Mouse (Mus musculus) monocyte, adult 2 months (primary cell): ENCODE measurements around the gene Tlx3.

ENCODE experiments used
- DNase-seq, 2 experiments: peaks; one replicate each; pipeline ENCODE4 v3.0.0; 2022; ENCODE audit warnings: low spot score in 2 of 2, low read depth in 1 of 2

Gene Tlx3

DNA sequence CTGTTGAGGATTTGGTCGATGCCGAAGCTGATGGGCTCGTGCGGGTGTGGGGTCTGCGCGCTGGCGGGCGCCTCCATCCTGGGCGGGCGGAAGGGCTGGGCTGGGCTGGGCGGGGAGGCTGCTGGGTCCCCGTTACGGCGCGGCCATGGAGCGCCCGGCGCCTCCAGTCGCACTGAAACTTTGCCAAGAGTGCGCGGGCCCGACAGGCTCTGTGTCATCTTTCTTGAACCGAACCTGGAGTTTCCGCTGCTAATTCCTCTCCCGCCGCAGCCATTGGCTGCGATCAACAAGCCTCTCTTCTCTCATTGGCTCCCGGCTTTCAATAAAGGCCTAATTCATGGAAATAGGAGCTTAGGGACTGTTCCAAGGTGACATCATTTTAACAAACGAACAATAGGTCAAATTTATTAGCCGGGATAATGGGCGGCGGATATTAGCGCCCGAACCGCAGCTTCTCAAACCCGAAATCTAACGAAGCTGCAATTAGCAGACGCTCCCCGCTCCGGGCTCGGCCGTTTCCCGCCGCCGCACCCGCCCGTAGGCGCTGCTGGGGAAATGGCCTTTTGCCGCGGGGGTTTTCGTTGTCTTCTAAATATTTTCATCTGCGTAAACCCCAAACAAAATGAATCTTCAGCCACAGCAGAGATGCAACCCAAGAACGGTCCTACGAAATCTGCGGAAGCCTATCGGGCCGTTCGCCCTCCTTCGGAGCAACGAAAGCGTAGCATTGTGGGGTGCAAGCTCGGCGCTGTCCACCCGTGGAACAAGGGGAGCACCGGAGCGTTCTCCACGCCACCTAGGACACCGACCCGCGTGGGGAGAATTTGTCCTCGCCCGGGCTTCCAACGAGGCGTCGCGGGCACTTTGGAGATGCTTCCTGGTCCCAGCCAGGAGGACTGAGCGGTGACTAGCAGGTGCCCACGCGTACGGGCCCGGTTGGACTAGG is at the start of gene Tlx3:
TSS of gene Tlx3 (minus strand) at position 207 of the 946 bp plus-strand sequence.
- DNase-seq = no peak

DNA sequence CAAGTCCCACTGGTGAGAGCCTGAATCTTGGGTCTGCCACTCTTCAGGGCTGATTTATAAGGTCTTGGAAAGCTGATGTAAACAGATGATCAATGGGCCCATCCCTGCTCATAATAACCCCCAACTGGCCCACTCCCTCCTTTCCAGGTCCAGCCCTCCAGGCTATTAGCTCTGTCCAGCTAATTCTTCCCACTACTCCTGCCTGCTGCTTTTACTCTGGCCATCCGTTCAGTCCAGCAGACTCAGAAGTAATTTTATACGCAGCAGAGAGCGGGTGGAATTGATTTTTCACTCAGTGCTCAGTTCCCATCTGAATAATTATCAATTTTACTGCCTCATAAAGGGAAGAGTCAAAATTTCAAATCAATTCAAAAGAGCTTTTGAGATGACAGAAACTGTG is 36.9 kb upstream of the Tlx3 start:
- no peak for DNase-seq

DNA sequence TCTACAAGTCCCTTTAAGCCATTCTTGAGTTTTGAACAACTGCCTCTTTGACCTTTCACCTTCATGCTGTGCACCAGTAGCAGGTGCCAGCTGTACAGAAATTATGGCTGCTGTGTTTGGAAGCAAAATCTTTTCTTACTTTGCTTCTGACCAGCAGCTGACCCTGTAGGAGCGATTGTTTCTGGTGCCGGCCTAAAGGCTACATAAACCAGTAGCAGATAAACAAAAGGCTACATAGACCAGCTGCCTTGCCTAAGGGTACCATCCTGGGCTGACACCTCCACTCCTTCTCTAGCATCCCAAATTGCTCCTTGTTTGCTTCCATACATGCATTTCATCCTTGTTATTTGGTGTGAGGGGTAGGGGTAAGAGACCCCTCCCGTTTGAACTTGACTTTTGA is 30.7 kb upstream of the Tlx3 start:
- no peak for DNase-seq

DNA sequence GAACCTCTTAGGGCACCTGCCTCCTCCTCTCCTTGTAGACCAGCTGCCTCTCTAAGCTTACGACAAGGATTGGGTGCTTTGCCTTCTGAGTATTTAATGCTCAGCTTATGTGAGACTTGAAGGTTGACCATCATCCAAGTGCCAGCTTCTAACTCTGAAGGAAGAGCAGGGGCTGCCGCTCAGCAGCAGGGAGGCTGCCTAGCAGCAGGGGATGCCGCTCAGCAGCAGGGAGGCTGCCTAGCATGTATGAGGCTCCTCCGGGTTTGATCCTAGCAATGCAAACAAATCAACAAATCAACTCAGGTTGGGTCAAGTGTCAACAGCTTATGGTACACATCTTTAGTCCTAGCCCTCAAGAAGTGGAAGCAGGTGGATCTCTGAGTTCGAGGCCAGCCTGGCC is 28.7 kb upstream of the Tlx3 start:
- DNase-seq = no peak

DNA sequence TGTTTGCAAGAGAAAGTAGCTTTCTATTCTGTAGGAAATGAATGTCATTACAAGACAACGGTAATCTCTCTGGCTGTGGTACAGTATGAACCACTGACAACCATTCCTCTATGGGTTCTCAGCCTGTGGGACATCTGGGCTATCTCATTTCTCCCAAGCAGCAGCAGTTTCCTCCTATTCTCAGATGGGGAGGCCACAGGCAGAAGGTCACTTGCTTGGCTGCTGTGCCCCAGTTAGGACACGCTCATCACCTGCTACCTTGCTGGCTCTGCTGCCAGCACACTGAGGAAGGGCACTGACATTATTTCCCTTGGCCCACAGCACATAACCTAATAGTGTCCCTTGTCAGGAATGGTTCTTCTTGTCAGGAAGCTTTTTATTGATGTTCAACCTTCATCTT is 24.8 kb upstream of the Tlx3 start:
- DNase-seq = no peak

DNA sequence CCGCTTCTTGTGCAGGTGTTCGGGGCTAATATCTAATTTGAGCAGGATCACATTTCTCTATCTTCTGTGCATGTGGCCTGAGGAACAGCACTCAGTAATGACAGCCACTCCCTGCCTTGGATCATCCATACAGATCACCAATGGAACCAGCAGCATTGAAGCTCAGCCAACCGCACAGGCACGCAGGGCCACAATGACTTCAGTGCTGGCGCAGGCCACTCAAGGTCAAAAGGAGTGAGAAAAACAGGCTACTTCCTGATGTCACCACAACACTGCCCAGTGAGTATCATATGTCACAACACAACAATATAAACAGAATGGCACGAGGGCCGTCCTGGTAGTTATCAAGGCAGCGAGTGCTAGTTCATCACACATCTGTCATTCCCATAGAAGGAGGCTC is 23.1 kb upstream of the Tlx3 start:
- no peak for DNase-seq

DNA sequence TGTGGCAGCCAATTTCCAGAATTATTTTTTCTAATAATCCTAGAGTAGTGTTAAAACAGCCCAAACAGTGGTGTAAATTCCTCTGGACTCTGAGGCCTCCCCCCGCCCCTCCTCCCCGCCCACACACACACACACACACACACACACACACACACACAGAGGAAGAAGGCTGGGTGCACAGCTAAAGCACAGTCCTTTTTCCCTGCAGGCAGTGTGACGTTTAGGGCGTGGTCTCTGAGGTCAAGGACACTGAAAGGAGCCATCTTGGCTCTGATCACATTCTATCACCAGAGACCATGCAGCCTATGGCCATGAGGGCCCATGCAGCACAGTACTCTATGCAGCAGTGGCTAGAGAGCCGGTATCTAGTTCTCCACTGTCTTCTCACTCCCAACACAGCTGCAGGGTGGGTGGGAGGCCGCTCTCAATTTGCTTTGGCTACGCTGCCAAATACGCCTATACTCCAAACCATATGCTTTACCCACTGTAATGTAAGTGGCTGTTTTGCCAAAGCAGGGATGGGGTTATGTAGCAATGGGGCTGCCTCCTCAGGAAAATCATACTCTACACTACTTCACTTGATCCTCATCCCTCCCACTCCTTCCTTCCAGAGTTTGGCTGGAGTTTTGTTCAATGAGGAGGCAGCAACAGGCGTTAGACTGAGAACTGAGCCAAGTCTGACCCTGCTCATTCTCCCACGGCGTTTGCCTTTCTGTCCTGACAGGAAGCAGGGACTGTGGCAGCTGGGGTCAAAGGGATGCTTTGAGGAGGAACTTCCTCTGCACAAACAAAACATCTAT is 18.4 kb upstream of the Tlx3 start:
- no peak for DNase-seq

DNA sequence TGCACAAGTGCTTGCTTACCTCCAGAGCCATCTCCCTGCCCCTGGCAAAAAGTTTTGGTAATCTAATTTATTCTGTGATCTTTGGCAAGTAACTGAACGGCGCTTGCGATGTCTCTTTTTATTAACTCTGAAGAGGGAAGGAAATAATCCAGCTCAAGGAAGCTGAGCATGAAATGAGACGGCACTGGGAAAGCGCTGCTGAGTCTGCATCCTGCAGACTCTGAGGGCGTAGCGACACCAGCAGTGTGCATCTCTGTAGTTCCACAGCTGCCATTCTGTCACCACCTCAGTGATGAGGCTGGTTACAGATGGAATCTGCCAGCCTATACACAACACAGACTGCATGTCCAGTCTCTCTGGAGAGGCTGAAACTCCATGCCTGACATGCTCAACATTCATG is 17.4 kb upstream of the Tlx3 start:
- no peak for DNase-seq

DNA sequence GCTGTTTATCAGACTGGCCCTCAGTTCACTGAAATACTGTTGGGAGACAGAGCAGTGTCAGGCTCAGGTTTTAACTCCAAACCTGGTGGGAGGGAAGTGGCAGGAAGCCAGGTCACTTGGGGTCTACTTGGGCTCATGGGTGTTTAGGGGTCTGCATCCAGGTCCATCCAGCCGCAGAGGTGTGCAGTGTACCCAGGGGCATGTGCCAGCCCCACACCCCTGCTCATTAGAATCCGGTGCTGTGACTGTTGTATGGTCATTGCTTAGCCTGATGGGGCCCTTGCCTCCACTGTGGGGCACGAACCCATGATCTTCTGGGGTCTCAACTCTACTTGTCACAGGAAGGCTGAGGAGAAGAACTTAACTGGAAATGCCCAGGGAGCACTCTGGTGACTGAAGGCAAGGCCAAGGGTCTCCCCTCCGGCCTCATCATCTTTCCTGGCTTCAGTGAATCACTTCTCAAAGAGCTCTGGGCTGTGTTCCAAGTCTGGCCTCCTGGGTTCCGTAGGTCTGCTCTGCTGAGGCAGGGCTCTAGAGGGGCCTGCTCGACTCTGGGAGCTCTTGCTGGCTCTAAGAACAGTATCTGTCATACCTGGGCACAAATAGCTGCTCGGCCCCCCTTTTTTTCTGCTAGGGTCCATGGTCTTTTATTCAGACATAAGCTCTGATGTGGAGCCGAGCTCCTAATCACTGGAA is 14.1 kb upstream of the Tlx3 start:
- no peak for DNase-seq

DNA sequence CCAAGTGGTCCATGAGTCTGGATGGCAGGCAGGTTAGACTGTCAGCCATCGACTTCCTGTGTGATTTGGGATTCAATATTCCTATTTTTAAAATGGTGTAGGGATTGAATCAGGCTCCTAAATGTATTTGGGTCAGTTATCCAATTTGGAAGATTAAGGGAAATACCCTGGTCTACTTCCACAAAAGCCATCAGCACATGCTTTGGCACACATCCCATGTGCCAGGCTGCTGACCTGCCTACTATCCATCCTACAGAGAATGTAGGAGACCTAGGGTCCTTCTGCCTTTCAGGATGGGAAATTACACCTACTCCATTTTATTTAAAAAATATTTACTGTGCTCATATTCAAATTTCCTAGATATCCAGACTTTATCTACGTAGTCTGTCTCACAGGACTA is 4.0 kb upstream of the Tlx3 start:
- DNase-seq = no peak

DNA sequence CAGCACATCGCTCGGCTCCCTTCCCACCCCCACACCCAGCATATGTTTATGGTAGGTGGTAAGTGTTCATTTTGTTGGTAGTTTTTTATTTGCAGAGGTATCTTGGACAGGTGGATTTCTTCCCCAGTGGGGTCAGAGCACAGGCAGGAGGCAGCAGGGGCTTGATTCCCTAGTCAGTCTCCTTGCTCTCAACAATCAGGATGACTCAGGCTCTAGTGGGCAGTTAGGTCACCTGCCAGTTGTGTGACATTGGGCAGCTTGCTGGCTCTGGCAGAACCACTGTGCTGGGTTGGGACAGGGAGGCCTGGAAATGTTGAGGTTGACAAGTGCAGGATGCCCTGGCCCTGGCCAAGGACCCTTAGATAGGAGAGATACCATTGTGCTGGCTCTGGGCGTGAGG is 1.6 kb upstream of the Tlx3 start:
- DNase-seq = no peak

DNA sequence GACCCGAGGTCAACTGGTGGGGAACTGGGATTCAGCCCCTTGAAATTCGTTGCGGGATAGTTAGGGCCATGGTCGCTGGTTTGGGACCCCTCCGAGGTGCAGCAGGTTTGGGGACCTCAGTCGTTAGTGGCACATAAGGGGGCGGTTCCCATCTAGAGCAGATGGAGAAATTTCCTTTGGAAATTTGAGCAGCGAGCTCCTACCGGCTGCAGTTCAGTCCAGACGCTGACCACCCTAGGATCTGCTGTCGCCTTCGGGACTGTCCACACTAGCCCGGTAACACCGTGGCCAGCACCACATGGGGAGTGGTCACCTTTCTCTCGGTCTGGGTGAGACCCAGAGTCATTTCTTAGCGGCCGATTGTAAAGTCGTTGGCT is 928 bp upstream of the Tlx3 start:
- DNase-seq = no peak

DNA sequence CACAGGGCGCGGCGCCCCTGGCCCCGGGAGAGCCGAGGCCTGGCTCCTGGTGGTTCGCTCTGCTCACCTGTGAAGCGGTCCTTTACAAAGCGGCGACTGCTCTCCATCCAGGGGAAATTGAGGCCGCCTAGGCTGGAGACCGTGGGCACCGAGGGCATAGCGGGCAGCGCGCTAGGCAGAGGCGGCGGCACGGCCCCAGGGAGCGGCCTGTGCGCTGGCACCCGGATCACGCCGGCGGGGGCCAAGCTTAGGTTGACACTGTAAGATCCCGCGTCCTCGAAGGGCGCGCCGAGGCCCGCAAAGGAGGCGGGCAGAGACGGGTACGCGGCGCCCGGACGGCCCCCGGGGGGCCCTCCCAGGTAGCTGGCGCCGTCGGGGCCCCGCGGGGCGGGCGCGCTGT is 417 bp downstream of the Tlx3 start:
- DNase-seq = no peak

DNA sequence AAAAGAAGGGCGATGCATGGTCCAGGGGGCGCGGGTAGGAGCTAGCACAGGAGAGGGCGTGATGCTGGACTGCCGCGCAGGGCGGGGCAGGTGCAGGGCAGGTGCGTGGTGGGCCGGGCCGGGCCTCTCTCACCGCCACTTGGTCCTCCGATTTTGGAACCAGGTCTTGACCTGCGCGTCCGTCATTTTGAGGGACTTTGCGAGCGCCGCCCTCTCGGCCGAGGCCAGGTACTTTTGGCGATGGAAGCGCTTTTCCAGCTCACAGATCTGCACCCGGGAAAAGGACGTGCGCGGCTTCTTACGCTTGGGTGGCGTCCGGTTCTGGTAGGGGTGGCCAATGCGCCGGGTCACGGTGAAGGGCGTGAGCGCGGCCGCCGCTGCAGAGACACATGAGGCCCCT is 1.1 kb downstream of the Tlx3 start:
- DNase-seq = no peak

DNA sequence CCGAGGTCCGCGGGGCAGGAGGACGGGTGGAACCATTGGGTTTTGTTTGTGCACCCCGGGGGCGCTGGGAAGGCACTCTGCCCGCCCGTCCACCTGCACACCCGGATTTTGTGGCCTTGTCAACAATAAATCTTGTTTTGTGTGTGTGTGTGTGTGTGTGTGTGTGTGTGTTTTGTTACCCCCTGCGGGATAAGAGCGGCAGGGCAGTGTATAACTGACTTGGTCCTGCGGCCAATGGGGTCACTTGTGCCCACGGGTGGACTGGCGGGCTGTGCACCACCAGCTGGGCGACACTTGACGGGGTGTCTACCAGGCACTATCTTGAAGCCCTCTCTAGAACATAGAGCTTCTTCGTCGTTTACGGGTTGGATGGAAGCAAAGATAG is 1.8 kb downstream of the Tlx3 start:
- no peak for DNase-seq

DNA sequence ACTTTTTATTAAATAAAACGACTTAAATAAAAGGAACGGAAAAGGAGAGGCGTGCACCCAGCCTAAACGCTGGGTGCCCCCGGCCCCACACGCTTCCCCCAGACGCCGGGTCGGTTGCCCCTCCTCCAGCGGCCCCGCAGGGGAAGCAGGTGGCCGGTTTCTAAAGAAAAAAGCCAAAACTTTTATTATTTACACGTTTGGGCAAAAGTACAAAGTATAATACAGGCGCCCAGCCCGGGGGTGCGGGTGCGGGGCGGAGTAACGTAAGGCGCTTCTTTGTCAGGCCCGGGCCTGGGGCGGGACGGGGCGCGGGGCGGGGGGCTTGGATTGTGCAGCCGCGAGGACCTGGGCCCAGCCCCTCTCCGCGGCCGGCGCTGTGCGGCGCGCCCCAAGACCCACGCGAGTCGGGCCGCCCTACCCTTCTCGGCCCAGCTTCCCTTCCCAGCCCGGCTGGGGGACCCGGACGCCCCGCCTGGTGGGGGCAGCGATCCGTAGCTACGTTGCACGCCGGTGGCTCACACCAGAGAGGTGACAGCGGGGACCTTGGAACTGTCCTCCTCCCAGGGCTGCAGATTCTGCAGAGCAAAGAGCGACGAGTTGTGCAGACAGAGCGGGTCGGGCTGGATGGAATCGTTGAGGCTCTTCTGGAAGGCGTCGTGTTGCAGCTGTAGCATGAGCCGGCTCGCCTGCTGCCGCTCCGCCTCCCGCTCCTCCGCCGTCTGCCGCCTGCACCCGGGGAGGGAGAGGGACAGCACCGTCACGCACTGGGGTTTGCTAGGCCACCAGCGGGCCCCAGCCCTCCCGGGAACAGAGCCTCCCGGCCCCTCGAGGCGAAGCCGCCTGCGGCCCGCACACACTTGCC is 2.4 kb downstream of the Tlx3 start:
- no peak for DNase-seq

DNA sequence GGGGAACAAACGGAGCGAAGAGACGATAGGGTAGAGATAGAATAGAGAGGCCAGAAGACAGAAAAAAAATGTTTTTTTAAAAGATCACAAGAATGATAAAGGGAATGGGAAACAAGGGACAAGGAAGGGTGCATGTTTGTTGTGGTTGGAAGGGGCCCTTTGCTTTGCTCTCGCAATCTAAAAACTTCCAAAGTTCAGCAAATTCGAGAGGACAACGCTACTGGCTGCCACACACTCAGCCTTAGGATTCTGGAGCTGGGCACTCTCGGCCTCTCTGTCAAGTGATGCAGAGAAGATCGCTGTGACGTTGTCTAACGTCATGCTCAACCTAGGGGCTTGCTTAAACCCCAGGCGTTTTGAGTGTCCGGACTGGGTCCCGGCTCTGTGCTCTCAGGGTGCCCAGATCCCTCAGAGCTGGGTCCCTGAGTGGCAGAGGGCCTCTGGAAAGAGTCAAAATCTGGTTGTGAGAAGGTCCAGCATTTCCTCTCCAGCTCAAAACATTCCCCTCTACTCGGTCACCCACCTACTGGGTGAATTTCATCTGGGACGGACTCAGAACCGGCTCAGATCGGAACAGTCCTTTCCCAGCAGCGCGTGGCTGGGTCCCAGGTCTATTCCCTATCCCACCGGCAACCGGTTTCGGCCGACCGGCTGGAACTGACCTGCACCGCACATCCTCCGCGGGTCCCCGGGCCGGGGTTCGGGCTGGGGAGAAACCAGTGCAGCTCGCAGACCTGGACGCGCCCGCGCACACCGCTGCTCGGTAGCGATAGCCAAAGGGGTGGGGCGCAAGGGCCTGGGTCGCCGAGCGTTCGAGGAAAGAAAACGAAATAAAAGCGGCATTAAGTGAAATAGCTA is 3.3 kb downstream of the Tlx3 start:
- no peak for DNase-seq

DNA sequence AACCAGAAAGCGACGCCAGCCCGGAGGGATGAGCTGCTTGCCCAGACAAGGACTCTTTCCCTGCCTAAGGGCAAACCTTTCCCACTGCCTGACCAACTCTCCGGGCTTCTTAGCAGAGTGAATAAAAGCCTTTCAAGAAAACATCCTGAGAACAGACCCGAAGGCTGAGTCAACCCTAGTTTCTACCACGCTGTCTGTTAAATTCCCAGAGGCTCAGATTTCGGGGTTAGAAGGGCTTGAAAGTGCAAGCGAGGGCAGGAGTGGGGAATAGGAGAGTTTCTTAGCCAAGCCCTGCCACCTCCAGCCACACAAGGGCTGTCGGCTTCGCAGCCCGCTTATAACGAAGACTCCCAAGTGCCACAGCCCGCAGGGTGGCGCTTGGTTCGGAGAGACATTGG is 4.3 kb downstream of the Tlx3 start:
- no peak for DNase-seq

DNA sequence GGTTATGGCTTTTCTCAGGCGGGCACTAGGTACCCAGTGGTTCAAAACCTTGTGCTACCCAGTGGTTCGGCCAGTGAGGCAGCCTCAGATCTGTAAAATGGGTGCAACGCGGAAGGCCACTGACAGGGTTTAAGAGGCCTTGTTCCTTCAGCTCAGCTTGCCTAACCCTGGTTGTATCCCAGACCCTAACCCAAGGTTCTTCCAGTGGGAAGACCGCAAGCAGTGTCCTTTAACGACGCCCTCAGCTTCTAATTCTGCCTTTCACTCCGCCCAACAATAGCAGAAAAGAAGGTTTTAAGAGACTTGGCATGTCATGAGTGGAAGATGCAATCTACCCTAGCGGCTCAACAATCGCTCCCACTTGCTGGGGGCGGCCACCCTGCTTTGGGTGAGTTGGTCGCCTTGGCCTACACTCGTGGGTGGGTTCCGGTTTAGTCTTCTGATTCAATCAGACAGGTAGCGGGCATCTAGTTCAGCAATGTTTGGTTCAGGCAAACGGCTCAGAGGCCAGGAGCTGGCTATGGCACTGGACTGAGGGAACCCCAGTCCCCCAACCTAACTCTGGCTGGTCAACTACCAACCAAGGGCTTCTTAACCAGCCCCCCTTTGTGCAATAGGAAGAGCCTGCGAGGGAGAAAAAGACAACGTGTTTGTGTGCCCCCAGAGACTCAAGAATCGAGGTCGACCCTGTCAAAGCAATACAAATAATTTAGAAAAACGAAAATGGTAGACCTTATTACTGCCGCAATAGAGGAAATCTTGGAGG is 4.9 kb downstream of the Tlx3 start:
- DNase-seq = no peak
